8 mouse cellular contexts compared by ENCODE assay signal in genomic region chr16:97534448-97534847, GRCm38 (mm10). TPM values are rescaled to one million over a fixed set of nuclear protein-coding genes. Genes with fewer than 3 reads are reported as not detected.
A peak's percentile ranks its signal among the peaks of the same experiment; 100 is the strongest.
DNase-seq lines count a peak whose midpoint lies in the region; ATAC-seq lines count a peak whose summit lies in the region.

No protein-coding gene starts in this region.

- peaks cover 4% of the 10 kb centered on the region for H3K4me1 ChIP-seq in erythroblast, embryonic 14.5 days (ENCODE audit: control insufficient read depth)
- peaks cover 27% of the 10 kb centered on the region for H3K4me1 ChIP-seq in neural tube, embryonic 13.5 days (replicated peaks)
- peaks cover 27% of the 10 kb centered on the region for H3K4me1 ChIP-seq in limb, embryonic 12.5 days (replicated peaks)
- H3K4me1 ChIP-seq in stomach, embryonic 16.5 days (ENCODE audit: control insufficient read depth, insufficient read depth, low read length): peaks cover 23% of the 10 kb centered on the region

- H3K36me3 ChIP-seq in erythroblast, embryonic 14.5 days (ENCODE audit: control insufficient read depth): no peaks in the 10 kb centered on the region
- no peaks in the 10 kb centered on the region for H3K36me3 ChIP-seq in neural tube, embryonic 13.5 days
- H3K36me3 ChIP-seq in limb, embryonic 12.5 days: no peaks in the 10 kb centered on the region
- H3K36me3 ChIP-seq in stomach, embryonic 16.5 days (ENCODE audit: control insufficient read depth, insufficient read depth, low read length): no peaks in the 10 kb centered on the region

- no peak for ATAC-seq in erythroblast, adult 5-6 weeks (replicated peaks; ENCODE audit: low FRiP score, poor library complexity, severe bottlenecking)
- no peak for ATAC-seq in neural tube, embryonic 13.5 days (ENCODE audit: low read depth)
- ATAC-seq in limb, embryonic 12.5 days (ENCODE audit: insufficient number of reproducible peaks, insufficient read depth, low FRiP score, low TSS enrichment, low read depth): no peak
- no peak for ATAC-seq in stomach, embryonic 16.5 days (ENCODE audit: insufficient read depth, low FRiP score)
- ATAC-seq in activated CD4-positive, CD25-positive, alpha-beta regulatory T cell, adult 4 months: no peak

- H3K4me2 ChIP-seq in neural tube, embryonic 13.5 days: peak overlapping the region; percentile 3; the same call in 1 of the 2 replicates
- H3K4me2 ChIP-seq in limb, embryonic 12.5 days: 0 out of 2 replicates have a peak overlapping the region, but pooled peaks have one; percentile 39
- H3K4me2 ChIP-seq in stomach, embryonic 16.5 days (ENCODE audit: low read depth, low read length): peak overlapping the region; percentile 50

- H3K9ac ChIP-seq in neural tube, embryonic 13.5 days: no peak overlapping the region
- H3K9ac ChIP-seq in limb, embryonic 12.5 days (replicated peaks): no peak overlapping the region
- H3K9ac ChIP-seq in stomach, embryonic 16.5 days (ENCODE audit: low read length): peak overlapping the region; percentile 57

- peak overlapping the region; percentile 64 for H3K27ac ChIP-seq in neural tube, embryonic 13.5 days (replicated peaks)
- H3K27ac ChIP-seq in limb, embryonic 12.5 days: peak overlapping the region; percentile 80; the same call in 1 of the 2 replicates
- H3K27ac ChIP-seq in stomach, embryonic 16.5 days (ENCODE audit: low read length): peak overlapping the region; percentile 86

- H3K27me3 ChIP-seq in erythroblast, embryonic 14.5 days (ENCODE audit: control insufficient read depth): no peaks in the 10 kb centered on the region
- no peaks in the 10 kb centered on the region for H3K27me3 ChIP-seq in neural tube, embryonic 13.5 days
- no peaks in the 10 kb centered on the region for H3K27me3 ChIP-seq in limb, embryonic 12.5 days
- no peaks in the 10 kb centered on the region for H3K27me3 ChIP-seq in stomach, embryonic 16.5 days (ENCODE audit: control insufficient read depth, insufficient read depth, low read length)

- H3K4me3 ChIP-seq in erythroblast, embryonic 14.5 days (replicated peaks): peak overlapping the region; percentile 44
- no peak overlapping the region for H3K4me3 ChIP-seq in neural tube, embryonic 13.5 days
- no peak overlapping the region for H3K4me3 ChIP-seq in limb, embryonic 12.5 days (replicated peaks)
- H3K4me3 ChIP-seq in stomach, embryonic 16.5 days (replicated peaks; ENCODE audit: low read length): peak overlapping the region; percentile 30

- 53% methylated on average over 1 of the region's 1 CpGs for WGBS in neural tube, embryonic 13.5 days
- WGBS in limb, embryonic 12.5 days: 61% methylated on average over 1 of the region's 1 CpGs
- WGBS in stomach, embryonic 16.5 days: 41% methylated on average over 1 of the region's 1 CpGs

- no peak for DNase-seq in neural tube, embryonic 10.5 days (ENCODE audit: extremely low spot score, low spot score)
- no peak for DNase-seq in gastrocnemius, adult 18-20 months (ENCODE audit: low spot score)

- no peaks in the 10 kb centered on the region; the same call in 1 of the 2 replicates for H3K9me3 ChIP-seq in erythroblast, embryonic 14.5 days (ENCODE audit: control insufficient read depth, low read length)
- no peaks in the 10 kb centered on the region for H3K9me3 ChIP-seq in neural tube, embryonic 13.5 days
- no peaks in the 10 kb centered on the region for H3K9me3 ChIP-seq in limb, embryonic 12.5 days
- no peaks in the 10 kb centered on the region for H3K9me3 ChIP-seq in stomach, embryonic 16.5 days (replicated peaks; ENCODE audit: control insufficient read depth, low read length)

RNA-seq across cellular contexts. Expression of gene Fam3b, which starts 19.8 kb away (rescaled TPM):
- polyA plus RNA-seq in erythroblast, embryonic 14.5 days (2012): 0.08 TPM in 1 of 2 replicates, not detected in the other
- total RNA-seq in erythroblast, adult 5-6 weeks (2015; ENCODE audit: low replicate concordance): not detected in 2 replicates
- not detected in 2 replicates for total RNA-seq in erythroblast, adult 5-6 weeks (2017; ENCODE audit: low replicate concordance)
- not detected in 2 replicates for polyA plus RNA-seq in neural tube, embryonic 13.5 days (2015; fragmentation: Nextera tagmentation; extraction: Ambion mirVana)
- polyA plus RNA-seq in limb, embryonic 12.5 days (2016; fragmentation: Nextera tagmentation; extraction: Ambion mirVana): not detected in 2 replicates
- polyA plus RNA-seq in stomach, embryonic 16.5 days (2015; fragmentation: Nextera tagmentation; extraction: Ambion mirVana): 5.9 and 9.3 TPM in 2 replicates
- polyA plus RNA-seq in activated CD4-positive, CD25-positive, alpha-beta regulatory T cell, adult 4 months (2017; shearing (Covaris generic)): 1 to 10 TPM; 1.4 to 1.9 TPM
- not detected for total RNA-seq in gastrocnemius, adult 18-20 months (2021)

Comparison
In these comparisons a context has a peak if more than half of its experiments do, and no peak if none do; other contexts are left out.
1. H3K4me3 ChIP-seq: peak in erythroblast, embryonic 14.5 days (single experiment) and stomach, embryonic 16.5 days (single experiment); none in neural tube, embryonic 13.5 days (single experiment) and limb, embryonic 12.5 days (single experiment).
2. Peak in every context shown above with its lines, with median percentiles within 50 percentile points of each other: H3K27ac ChIP-seq and H3K4me2 ChIP-seq.